Mouse (Mus musculus) cerebellum, postnatal 14 days (tissue): Measurements from ENCODE around the gene Gm5134.

ENCODE experiments used
- DNase-seq, 2 experiments: peaks; one replicate each; pipeline ENCODE4 v3.0.0; 2021; ENCODE audit warnings: mixed read lengths in 2 of 2

The Gm5134 gene

GRCm38 (mm10) chr10:75939481-75940234 is 14.7 kb upstream of the Gm5134 start:
- no peak for DNase-seq

- no peak for DNase-seq
Measured at GRCm38 (mm10) chr10:75940520-75940919, 13.8 kb upstream of the Gm5134 start, which contains the start of gene Gm867. TSS of gene Gm867 (minus strand) at chr10:75940672.

GRCm38 (mm10) chr10:75941042-75941824 is 13.1 kb upstream of the Gm5134 start:
- DNase-seq = no peak

- DNase-seq = no peak
Measured at GRCm38 (mm10) chr10:75942736-75943477, 11.4 kb upstream of the Gm5134 start, which contains the start of gene Vpreb3. TSS of gene Vpreb3 (plus strand) at chr10:75943057.

GRCm38 (mm10) chr10:75944066-75944772 is 10.1 kb upstream of the Gm5134 start:
- no peak for DNase-seq

GRCm38 (mm10) chr10:75945213-75945612 is 9.1 kb upstream of the Gm5134 start:
- DNase-seq = peak in 1 of 2 experiments; percentile 1

GRCm38 (mm10) chr10:75945896-75946295 is 8.4 kb upstream of the Gm5134 start:
- DNase-seq = peak in 1 of 2 experiments; percentile 1

GRCm38 (mm10) chr10:75948079-75948478 is 6.2 kb upstream of the Gm5134 start:
- DNase-seq = no peak

GRCm38 (mm10) chr10:75949053-75950045 is 5.0 kb upstream of the Gm5134 start:
- DNase-seq = no peak

- peak; percentile 31 to 38 for DNase-seq
Measured at GRCm38 (mm10) chr10:75950791-75951210, 3.5 kb upstream of the Gm5134 start.

- peak; percentile 73 for DNase-seq
Measured at GRCm38 (mm10) chr10:75951424-75952050, 2.8 kb upstream of the Gm5134 start.

GRCm38 (mm10) chr10:75973846-75974245 is 19.5 kb downstream of the Gm5134 start:
- no peak for DNase-seq

GRCm38 (mm10) chr10:75975216-75975615 is 20.9 kb downstream of the Gm5134 start:
- DNase-seq = peak; percentile 17 to 43

GRCm38 (mm10) chr10:75978119-75978834 is 24.0 kb downstream of the Gm5134 start:
- DNase-seq = peak; percentile 24 to 31

- no peak for DNase-seq
Measured at GRCm38 (mm10) chr10:75978835-75979157, 24.5 kb downstream of the Gm5134 start.

- no peak for DNase-seq
Measured at GRCm38 (mm10) chr10:75979432-75979831, 25.1 kb downstream of the Gm5134 start.

- no peak for DNase-seq
Measured at GRCm38 (mm10) chr10:75990430-75991042, 36.2 kb downstream of the Gm5134 start.

- DNase-seq = no peak
Measured at GRCm38 (mm10) chr10:75993616-75994240, 39.4 kb downstream of the Gm5134 start.
